Mouse (Mus musculus): ENCODE measurements around the gene Pde3b. TPM values are rescaled to one million over a fixed set of nuclear protein-coding genes. Genes with fewer than 3 reads are reported as not detected.

The Pde3b gene
- polyA plus RNA-seq (2017; shearing (Covaris generic)) = 1.5 TPM

DNA sequence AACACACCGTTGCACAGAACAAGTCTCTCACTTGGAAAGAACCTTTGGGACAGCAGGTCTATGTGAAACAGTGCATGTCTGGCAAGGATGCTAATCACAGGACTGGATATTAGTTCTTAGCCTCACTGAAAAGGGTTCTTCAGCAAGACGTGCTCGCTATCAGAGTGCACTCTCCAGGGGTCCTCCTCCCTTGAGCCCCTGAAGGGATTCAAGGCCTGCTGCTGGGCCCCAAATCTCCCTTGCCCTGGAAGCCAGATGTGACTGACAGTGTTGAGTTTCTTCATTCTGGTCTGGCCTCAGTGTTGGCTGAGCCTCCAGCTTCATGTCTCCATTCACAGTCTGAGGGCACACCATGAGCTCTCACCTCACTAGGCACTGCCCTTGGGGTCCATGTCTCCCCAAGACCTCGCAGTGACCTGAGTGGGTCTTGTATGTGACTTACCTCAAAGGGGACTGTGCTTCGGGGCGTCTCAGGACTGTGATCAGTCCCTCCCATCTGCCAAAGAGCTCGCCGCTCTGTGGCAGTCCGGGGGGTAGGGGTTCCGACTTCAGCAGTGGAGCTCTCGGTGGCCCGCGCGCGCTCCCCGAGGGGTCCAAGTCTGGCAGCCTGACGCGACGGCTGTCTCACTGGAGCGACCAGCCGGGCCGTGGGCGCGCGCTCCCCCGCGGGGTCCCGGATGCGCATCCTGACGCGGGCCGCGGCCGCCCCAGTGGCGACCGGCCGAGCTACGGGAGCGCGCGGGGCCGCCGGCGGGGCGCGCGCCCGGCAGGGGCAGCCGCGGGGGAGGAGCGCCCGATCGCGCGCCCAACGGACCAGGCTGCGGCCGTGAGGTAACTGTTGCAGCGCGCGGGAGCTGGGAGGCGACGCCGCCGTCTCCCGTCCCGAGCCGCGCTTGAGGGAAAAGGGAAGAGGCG lies at the start of gene Pde3b:
Pde3b (plus strand) TSS at position 861 of the 915 bp plus-strand sequence.

DNA sequence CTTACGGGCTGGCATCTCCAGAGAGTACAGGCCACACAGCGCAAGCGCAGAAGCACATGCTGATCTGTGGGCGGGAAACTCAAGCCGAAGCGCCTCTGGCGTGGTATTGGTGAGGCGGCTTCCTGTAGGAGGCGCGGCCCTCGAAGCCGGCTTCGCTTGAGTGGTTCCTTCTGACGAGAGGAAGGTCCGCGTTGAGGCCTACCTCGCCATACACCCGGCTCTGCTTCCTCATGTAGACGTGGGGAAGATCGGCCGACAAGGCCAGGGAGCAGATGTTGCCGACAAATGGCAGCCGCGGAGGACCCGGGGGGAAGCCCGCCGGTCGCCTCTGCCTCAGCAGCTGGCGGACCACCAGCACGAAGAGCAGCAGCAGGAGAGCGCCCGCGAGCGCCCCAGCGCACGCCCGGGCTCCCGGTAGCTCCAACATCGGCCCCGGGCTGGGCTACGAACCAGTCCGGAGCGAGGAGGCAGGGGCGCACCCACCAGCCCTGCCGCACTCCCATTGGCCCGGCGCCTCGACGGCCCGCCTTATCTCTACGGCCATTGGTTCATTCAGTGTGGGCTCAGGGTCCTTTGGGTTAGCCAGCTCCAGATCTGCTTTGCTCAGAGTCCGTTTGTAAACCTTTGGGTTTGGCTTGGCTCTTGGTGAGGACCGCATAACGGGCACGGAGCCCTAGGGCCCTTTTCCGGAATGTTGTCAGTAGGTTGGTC lies 147.6 kb downstream of the Pde3b start, which contains the start of gene Cyp2r1:
Cyp2r1 (minus strand) TSS at position 442 of the 711 bp plus-strand sequence.

Other genes starting within 250 kb of the Pde3b start
- gene Copb1, start 160.6 kb upstream of the Pde3b start, polyA plus RNA-seq (2017; shearing (Covaris generic)) = 130 TPM
- gene Psma1, start 139.2 kb upstream of the Pde3b start, polyA plus RNA-seq (2017; shearing (Covaris generic)) = 304 TPM
- 3.1 TPM for gene Cyp2r1, start 147.7 kb downstream of the Pde3b start, polyA plus RNA-seq (2017; shearing (Covaris generic))
- gene Calca, start 221.1 kb downstream of the Pde3b start, polyA plus RNA-seq (2017; shearing (Covaris generic)) = not detected

All from activated CD4-positive, CD25-positive, alpha-beta regulatory T cell, adult 9 weeks (primary cell).